Mouse (Mus musculus): ENCODE results near the gene Vcp. TPM values are rescaled to one million over a fixed set of nuclear protein-coding genes. Genes with fewer than 3 reads are reported as not detected.
A peak's percentile ranks its signal among the peaks of the same experiment; 100 is the strongest.

Gene Vcp
- total RNA-seq, 2 experiments from 2014 or later: 249 to 263 TPM

DNA sequence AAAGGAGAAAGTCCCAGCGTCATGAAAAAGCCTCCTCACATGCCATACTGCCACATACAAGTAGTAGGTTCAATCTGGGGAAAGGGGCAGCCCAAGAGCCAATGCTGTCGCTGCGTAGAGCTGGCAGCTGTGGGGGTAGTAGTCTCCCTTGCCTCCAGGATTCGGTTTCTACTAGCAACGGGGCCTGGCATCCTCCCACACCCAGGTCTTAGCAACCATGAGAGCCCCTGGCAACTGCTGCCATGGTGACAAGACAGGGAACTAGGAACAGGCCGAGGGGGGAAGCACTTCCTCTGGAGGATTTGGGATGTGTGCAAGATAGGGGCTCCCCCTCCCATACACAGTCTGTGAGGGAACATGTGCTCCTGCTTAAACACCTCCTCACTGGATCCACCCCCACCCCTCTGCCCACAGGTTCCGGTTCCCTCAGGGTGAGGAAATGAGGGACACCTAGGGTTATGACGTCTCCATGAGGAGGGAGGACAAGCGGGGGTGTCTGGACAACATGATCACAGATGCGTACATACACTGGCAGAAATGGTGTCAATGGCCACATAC, 53.5 kb downstream of the Vcp start:
- peak; percentile 89 to 90 for DNase-seq (ENCODE audit: low spot score in 2 of 2)

DNA sequence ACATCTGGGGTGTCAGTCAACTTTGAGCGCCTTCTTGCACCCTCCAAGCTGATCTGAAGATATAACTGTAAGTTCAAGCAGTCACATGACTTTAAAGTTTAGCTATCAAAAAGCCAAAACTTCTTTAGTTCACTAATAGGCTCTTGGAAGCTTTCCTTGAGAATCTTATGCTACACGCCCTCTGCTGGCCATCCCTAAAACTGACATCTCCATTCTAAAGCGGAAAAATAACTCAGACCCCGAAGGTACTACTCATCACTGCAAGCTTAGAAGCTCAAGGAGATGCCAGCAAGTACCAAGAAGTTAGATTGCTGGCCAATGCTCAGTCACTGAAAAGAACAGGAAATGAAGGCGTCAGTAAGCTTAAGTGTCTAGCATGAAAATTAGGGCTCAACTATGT, 54.4 kb downstream of the Vcp start:
- DNase-seq (ENCODE audit: low spot score in 2 of 2): peak; percentile 78 to 80

DNA sequence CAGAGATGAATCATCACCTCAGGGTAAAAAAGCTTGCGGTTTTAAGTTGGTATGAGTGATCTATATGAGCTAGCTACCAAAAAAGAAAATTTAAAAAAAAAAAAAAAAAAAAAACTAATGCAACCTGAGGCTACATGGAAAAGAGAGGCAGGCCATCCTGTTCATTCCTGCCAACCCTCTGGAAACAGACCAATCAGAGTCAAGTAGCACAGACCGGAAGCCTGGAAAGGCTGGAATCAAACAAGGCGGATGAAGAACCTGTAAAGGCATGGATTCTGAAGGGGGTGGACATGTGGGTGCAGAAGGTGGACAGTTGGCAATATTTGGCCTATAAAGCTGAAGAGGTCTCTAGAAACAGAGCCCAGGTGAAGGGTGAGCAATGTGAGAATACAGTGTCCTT, 54.9 kb downstream of the Vcp start:
- DNase-seq (ENCODE audit: low spot score in 2 of 2): no peak

DNA sequence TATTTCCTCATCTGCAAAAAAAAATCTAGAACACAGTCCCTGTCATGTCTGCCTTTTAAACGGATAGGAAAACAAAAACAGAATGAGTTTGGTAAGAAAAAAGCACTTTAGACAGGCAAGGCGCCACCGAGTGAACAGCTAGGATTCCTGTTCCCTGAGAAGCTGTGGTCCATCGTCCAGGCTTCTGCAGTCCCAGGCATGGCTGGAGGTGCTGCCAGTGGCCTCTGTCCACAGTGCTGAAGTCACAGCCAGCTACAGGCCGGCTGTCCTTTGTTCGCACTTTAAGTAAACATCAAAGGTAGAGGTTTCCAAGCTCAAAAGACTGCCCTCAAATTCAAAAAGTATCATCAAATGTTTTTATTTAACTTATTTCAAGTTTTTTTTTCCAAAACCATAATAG, 55.3 kb downstream of the Vcp start:
- DNase-seq (ENCODE audit: low spot score in 2 of 2): no peak

DNA sequence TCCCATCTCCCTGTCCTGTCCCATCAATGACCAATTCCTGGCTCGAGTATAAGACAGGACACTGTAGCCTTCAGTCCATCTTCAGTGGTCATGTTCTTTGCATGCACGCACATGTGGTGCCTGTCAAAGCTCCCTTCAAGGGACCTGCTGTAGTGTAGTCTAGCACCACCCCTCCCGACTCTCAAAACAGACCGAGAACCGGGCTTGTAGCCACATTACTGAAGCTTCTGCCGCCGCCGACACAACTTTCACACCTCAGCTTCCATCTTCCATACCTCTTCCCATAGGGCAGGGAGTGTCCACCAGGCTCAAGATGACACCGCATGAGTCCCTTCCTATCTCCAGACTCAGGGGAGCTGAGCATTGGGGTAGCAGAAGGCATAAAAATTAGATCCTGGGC, 56.1 kb downstream of the Vcp start:
- DNase-seq (ENCODE audit: low spot score in 2 of 2): no peak

DNA sequence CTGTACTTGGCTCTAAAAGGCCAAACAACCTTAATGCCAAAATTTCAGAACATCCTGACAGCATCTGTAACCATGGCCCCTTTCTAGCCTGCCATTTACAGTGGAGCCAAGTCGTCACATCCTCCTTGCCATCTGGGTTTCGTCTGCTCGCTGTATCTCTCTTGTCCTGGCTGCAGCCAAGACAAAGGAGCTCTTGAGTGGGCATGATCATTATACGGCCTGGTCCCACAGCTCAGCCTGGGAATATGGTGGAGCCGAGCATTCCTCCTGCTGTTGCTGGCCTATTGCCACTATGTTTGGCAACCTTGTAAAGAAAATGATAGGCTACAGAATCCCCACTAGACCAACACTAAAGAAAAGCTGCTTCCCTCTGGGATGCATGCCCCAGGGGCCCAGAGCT, 57.0 kb downstream of the Vcp start:
- DNase-seq (ENCODE audit: low spot score in 2 of 2): no peak

DNA sequence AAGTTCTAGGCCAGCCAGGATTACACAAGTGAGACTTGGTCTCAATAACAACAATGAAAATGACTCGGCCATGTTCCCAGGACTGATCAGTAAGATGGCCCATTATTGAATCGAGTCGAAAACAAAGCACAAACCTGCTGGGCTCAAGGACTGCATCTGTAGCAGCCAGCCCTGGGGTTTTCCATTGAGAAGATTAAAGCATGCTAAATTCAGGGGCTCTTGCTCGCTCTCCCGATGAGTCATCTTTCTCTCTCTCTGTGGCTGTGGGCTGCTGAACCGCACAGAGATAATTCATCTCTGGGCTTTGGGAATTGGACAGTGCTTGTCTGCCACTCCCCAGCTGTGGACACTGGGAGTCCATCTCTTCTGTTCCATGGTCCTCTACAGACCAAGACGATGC, 58.9 kb downstream of the Vcp start:
- no peak for DNase-seq (ENCODE audit: low spot score in 2 of 2)

DNA sequence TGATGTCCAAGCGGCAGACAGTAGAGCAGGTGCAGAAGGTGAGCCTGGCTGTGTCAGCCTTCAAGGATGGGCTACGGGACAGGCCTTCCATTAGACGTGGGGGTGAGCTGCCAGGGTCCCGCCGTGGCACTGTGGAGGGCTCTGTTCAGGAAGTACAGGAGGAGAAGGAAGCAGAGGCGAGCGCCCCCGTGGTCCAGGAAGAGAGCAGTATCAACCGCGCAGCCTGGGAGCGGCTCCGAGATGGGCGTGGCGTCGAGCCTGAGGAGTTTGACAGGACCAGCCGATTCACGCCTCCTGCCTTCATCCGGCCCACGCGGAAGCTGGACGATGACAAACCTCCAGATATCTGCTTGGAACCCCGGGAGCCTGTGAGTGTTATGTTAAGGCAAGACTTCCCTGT, 66.7 kb downstream of the Vcp start:
- DNase-seq (ENCODE audit: low spot score in 2 of 2): peak in 1 of 2 experiments; percentile 63

DNA sequence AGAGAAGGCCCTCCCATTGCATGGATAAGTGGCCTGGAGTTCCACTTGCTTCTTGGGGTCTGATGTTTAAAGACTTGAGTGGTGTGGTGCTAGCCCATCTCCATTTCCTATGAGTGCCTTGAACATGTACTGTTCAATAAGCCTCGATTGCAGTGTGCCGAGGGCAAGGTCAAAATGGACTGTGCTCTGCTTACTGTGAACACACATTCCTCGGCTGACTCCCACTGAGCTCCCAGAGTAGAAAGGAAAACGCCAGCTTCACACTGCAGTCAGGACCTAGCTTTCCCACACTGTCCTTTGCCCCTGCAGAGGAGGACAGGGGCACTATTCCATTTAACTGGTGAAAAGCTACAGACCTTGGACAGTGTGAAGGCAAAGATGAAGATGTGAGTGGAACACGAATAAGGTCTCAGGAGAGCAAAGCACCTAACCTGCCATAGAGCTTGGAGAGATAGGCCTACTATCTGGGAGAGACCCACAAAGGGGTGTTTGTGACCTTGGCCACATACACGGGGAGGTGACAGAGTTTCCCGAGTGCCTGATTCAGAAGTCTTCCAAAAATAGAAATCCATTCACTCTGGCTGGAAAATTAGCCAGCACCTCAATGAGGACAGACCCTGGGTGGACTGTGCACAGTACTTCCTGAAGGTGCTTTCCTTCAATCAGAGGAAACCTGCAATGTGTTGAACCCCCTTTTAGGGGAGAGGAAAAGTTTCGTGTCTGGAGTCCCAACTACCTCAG, 67.9 kb downstream of the Vcp start:
- peak in 1 of 2 experiments; percentile 6 for DNase-seq (ENCODE audit: low spot score in 2 of 2)

Other genes with a start within 250 kb of the Vcp start
- gene Ccl19, start 243.9 kb downstream of the Vcp start, total RNA-seq (2021): under 1 TPM in 1 of 2 experiments, not detected in 1; 0.96 TPM
- not detected for gene Ccl21a, start 226.5 kb downstream of the Vcp start, total RNA-seq (2021)
- under 1 TPM in 1 of 2 experiments, not detected in 1; 0.22 TPM for gene Fam205a1, start 146.6 kb downstream of the Vcp start, total RNA-seq (2021)
- 1 to 10 TPM in 1 of 2 experiments, under 1 TPM in 1; 0.91 to 1.4 TPM for gene Gm12394, start 143.7 kb downstream of the Vcp start, total RNA-seq (2021)
- gene Fam205c, start 126.3 kb downstream of the Vcp start, total RNA-seq (2021): under 1 TPM in 1 of 2 experiments, not detected in 1; 0.38 TPM
- gene Phf24, start 83.8 kb downstream of the Vcp start, total RNA-seq (2021): 100 to 1,000 TPM; 129 to 142 TPM
- gene Dnajb5, start 50.7 kb downstream of the Vcp start, total RNA-seq (2021): 100 to 1,000 TPM; 192 to 205 TPM
- not detected for gene 1700022I11Rik, start 30.9 kb downstream of the Vcp start, total RNA-seq (2021)
- gene Fancg, start 10.0 kb upstream of the Vcp start, total RNA-seq (2021): 10 to 100 TPM in 1 of 2 experiments, 1 to 10 TPM in 1; 8.4 to 11.9 TPM
- gene Pigo, start 25.3 kb upstream of the Vcp start, total RNA-seq (2021): 10 to 100 TPM; 25.6 to 26.0 TPM
- 100 to 1,000 TPM; 101 TPM for gene Stoml2, start 31.2 kb upstream of the Vcp start, total RNA-seq (2021)
- gene Fam214b, start 45.7 kb upstream of the Vcp start, total RNA-seq (2021): 10 to 100 TPM; 38.5 to 39.2 TPM
- 10 to 100 TPM; 53.7 to 70.3 TPM for gene Unc13b, start 58.4 kb upstream of the Vcp start, total RNA-seq (2021)